Mouse (Mus musculus) liver, embryonic 12.5 days (tissue): Measurements from ENCODE around the gene Ebf3. TPM values are rescaled to one million over a fixed set of nuclear protein-coding genes. Genes with fewer than 3 reads are reported as not detected.

ENCODE experiments used
- ATAC-seq: fragments of 200-750 bp; cut with Nextera tagmentation; 2 replicates; pipeline ENCODE4 v1.8.0; 2017; ENCODE audit warnings: moderate number of reproducible peaks, mild to moderate bottlenecking, moderate library complexity
- H3K27ac ChIP-seq: fragments of 300-500 bp; sonication (generic); 2 replicates; pipeline ENCODE4 v1.5.1; 2016; ENCODE audit warnings: mild to moderate bottlenecking
- H3K27me3 ChIP-seq: fragments of 300-500 bp; sonication (generic); replicated peaks from 2 replicates; pipeline ENCODE4 v1.6.1; 2016; ENCODE audit warnings: mild to moderate bottlenecking, moderate library complexity
- H3K36me3 ChIP-seq: fragments of 300-500 bp; sonication (generic); 2 replicates; pipeline ENCODE4 v1.6.1; 2016; ENCODE audit warnings: mild to moderate bottlenecking, moderate library complexity
- H3K4me1 ChIP-seq: fragments of 300-500 bp; sonication (generic); 2 replicates; pipeline ENCODE4 v1.6.1; 2016
- H3K4me2 ChIP-seq: fragments of 300-500 bp; sonication (generic); 2 replicates; pipeline ENCODE4 v1.6.1; 2016; ENCODE audit warnings: mild to moderate bottlenecking, moderate library complexity
- H3K4me3 ChIP-seq: fragments of 300-500 bp; sonication (generic); 2 replicates; pipeline ENCODE4 v1.5.1; 2016; ENCODE audit warnings: mild to moderate bottlenecking, moderate library complexity
- H3K9ac ChIP-seq: fragments of 300-500 bp; sonication (generic); 2 replicates; pipeline ENCODE4 v1.6.1; 2016; ENCODE audit warnings: mild to moderate bottlenecking, moderate library complexity
- H3K9me3 ChIP-seq: fragments of 300-500 bp; sonication (generic); replicated peaks from 2 replicates; pipeline ENCODE4 v1.6.1; 2016; ENCODE audit warnings: mild to moderate bottlenecking, moderate library complexity
- WGBS: fragments of 180-500 bp; shearing (Covaris S2); methylation state at CpG from one replicate; pipeline ENCODE4 v1.1.7; 2016; ENCODE audit not compliant: insufficient replicate concordance; 5-methylcytosine and 5-hydroxymethylcytosine counted together
- polyA plus RNA-seq: library from polyadenylated mRNA; unstranded; fragments of >200 nt; fragmentation: Nextera tagmentation; extraction: Ambion mirVana; gene quantifications from 2 replicates; pipeline ENCODE4 v1.2.1, GENCODE M21; 2016

Ebf3 gene
- polyA plus RNA-seq, 1 experiment from 2014 or later: 0.10 TPM

DNA sequence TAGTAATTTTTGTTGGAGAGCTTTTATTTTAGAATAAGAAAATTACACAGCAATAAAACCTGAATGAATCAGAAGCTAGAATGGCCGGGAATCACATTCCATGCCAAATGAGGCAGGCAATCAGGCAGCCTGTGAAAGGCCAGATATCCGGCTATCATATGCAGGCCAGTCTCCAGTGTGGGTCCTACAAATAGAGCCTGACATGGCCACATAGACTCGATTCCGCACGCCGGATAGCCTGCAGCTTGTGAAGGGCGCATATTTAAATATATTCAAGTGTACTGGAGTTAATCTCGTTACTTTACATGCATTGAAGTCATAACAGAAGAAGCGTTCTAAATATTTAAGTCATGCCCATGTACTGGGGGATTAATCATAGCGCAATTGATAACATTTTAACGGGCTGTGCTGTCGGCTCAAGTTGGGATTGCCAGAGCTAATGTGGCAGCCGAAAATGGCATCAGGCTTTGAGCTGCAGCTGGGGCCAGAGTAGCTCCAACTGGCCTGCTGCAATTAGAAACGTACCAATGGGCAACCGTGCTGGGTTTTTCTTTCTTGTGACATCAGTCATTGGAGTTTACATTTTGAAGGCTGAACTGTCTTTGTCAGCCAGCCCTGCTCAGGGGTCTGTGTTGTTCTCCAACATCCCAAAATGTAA is 104.4 kb downstream of the Ebf3 start:
- H3K4me3 ChIP-seq: no peak overlapping the region
- peaks cover 14% of the 10 kb centered on the region; the same call in 1 of the 2 replicates for H3K27me3 ChIP-seq
- H3K36me3 ChIP-seq: no peaks in the 10 kb centered on the region
- H3K9me3 ChIP-seq: no peaks in the 10 kb centered on the region
- H3K9ac ChIP-seq: no peak overlapping the region
- no peaks in the 10 kb centered on the region for H3K4me1 ChIP-seq
- ATAC-seq: no peak
- no peak overlapping the region for H3K4me2 ChIP-seq
- WGBS: 71% methylated on average over 15 of the region's 15 CpGs
- no peak overlapping the region for H3K27ac ChIP-seq

- H3K27ac ChIP-seq: no peak overlapping the region
- 59% methylated on average over 5 of the region's 5 CpGs for WGBS
- H3K36me3 ChIP-seq: no peaks in the 10 kb centered on the region
- no peak overlapping the region for H3K4me2 ChIP-seq
- H3K9me3 ChIP-seq: no peaks in the 10 kb centered on the region
- ATAC-seq: no peak
- no peaks in the 10 kb centered on the region for H3K4me1 ChIP-seq
- no peak overlapping the region for H3K4me3 ChIP-seq
- no peak overlapping the region for H3K9ac ChIP-seq
- H3K27me3 ChIP-seq: peaks cover 14% of the 10 kb centered on the region; the same call in 1 of the 2 replicates
Measured at GRCm38 (mm10) chr7:137208556-137208955, 105.7 kb downstream of the Ebf3 start.

GRCm38 (mm10) chr7:137206770-137207285 is 107.4 kb downstream of the Ebf3 start:
- WGBS: 79% methylated on average over 21 of the region's 21 CpGs
- Histone ChIP-seq H3K4me3 (no peak overlapping the region), H3K27ac (no peak overlapping the region), H3K4me1 (no peaks in the 10 kb centered on the region), H3K27me3 (peaks cover 14% of the 10 kb centered on the region; the same call in 1 of the 2 replicates), H3K36me3 (no peaks in the 10 kb centered on the region), H3K9ac (no peak overlapping the region), H3K9me3 (no peaks in the 10 kb centered on the region), H3K4me2 (no peak overlapping the region)
- ATAC-seq: no peak

DNA sequence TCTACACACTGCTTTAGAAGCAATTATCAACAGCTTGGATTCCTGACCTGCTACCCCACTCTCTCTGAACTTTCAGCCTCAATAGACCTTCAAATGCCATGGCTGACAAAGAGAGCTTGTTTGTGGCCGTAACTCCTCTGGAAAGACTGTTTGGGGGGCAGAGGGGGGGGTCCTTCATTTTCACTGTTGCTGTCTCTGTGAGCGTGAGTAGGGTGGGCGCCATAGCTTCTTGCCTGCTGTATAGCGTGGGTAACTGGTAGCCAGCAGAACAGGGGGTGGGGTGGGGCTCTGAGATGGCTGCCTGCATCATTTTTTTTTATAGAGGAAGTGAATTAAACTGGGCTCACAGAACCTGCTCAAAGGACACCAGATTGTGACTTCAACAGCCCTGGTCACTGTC is 114.7 kb downstream of the Ebf3 start:
- peaks cover under 1% of the 10 kb centered on the region; the same call in 1 of the 2 replicates for H3K27me3 ChIP-seq
- no peak overlapping the region for H3K27ac ChIP-seq
- H3K36me3 ChIP-seq: no peaks in the 10 kb centered on the region
- H3K9me3 ChIP-seq: no peaks in the 10 kb centered on the region
- H3K4me1 ChIP-seq: no peaks in the 10 kb centered on the region
- WGBS: 62% methylated on average over 4 of the region's 4 CpGs
- H3K9ac ChIP-seq: no peak overlapping the region
- no peak overlapping the region for H3K4me3 ChIP-seq
- no peak overlapping the region for H3K4me2 ChIP-seq
- no peak for ATAC-seq

- no peaks in the 10 kb centered on the region; the same call in 1 of the 2 replicates for H3K27me3 ChIP-seq
- no peak for ATAC-seq
- H3K4me2 ChIP-seq: no peak overlapping the region
- no peak overlapping the region for H3K4me3 ChIP-seq
- H3K4me1 ChIP-seq: no peaks in the 10 kb centered on the region
- H3K36me3 ChIP-seq: no peaks in the 10 kb centered on the region
- H3K9ac ChIP-seq: no peak overlapping the region
- no peak overlapping the region for H3K27ac ChIP-seq
- WGBS: 84% methylated on average over 15 of the region's 15 CpGs
- H3K9me3 ChIP-seq: no peaks in the 10 kb centered on the region
Measured at GRCm38 (mm10) chr7:137198921-137199320, 115.3 kb downstream of the Ebf3 start.

GRCm38 (mm10) chr7:137197118-137198030 is 116.9 kb downstream of the Ebf3 start:
- 0 out of 2 replicates have a peak, but pooled peaks have one; percentile 44 for ATAC-seq
- 77% methylated on average over 23 of the region's 23 CpGs for WGBS
- no peak overlapping the region for H3K27ac ChIP-seq
- H3K27me3 ChIP-seq: no peaks in the 10 kb centered on the region; the same call in 1 of the 2 replicates
- no peak overlapping the region for H3K9ac ChIP-seq
- no peaks in the 10 kb centered on the region for H3K9me3 ChIP-seq
- no peaks in the 10 kb centered on the region for H3K36me3 ChIP-seq
- H3K4me2 ChIP-seq: no peak overlapping the region
- H3K4me1 ChIP-seq: no peaks in the 10 kb centered on the region
- H3K4me3 ChIP-seq: no peak overlapping the region

DNA sequence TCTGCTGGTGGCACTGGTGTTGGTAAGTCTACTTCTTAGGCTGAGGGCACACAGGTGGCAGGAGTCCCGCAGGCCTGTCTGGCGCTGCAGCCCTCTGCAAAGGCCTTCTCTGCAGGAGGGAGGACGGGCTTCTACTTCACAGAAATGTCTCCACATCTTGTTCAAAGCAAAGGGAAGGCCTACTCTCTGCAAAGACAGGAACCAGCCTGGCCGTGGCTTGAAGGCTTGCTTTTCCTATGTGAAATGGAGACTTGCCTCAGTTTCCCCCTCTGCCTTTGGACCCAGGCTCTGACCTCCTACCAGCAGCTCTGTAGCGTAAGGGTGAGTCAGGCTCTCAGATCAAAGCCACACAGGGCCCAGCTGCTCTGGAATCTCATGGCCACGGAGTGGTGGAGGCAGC is 117.7 kb downstream of the Ebf3 start:
- H3K36me3 ChIP-seq: no peaks in the 10 kb centered on the region
- no peak overlapping the region for H3K27ac ChIP-seq
- no peak overlapping the region for H3K9ac ChIP-seq
- no peaks in the 10 kb centered on the region for H3K9me3 ChIP-seq
- no peaks in the 10 kb centered on the region for H3K4me1 ChIP-seq
- no peak for ATAC-seq
- H3K4me3 ChIP-seq: no peak overlapping the region
- no peak overlapping the region for H3K4me2 ChIP-seq
- H3K27me3 ChIP-seq: no peaks in the 10 kb centered on the region
- WGBS: 68% methylated on average over 6 of the region's 6 CpGs

- no peak overlapping the region for H3K4me3 ChIP-seq
- no peaks in the 10 kb centered on the region for H3K27me3 ChIP-seq
- H3K4me1 ChIP-seq: no peaks in the 10 kb centered on the region
- no peak overlapping the region for H3K9ac ChIP-seq
- H3K36me3 ChIP-seq: no peaks in the 10 kb centered on the region
- 74% methylated on average over 7 of the region's 7 CpGs for whole genome bisulfite sequencing
- no peak overlapping the region for H3K27ac ChIP-seq
- ATAC-seq: no peak
- no peaks in the 10 kb centered on the region for H3K9me3 ChIP-seq
- H3K4me2 ChIP-seq: no peak overlapping the region
Measured at GRCm38 (mm10) chr7:137192776-137193278, 121.4 kb downstream of the Ebf3 start.

GRCm38 (mm10) chr7:137191889-137192288 is 122.4 kb downstream of the Ebf3 start:
- Histone ChIP-seq H3K4me3 (no peak overlapping the region), H3K9ac (no peak overlapping the region), H3K4me2 (no peak overlapping the region), H3K36me3 (no peaks in the 10 kb centered on the region), H3K9me3 (no peaks in the 10 kb centered on the region), H3K27me3 (no peaks in the 10 kb centered on the region), H3K4me1 (no peaks in the 10 kb centered on the region), H3K27ac (no peak overlapping the region)
- ATAC-seq: no peak
- 54% methylated on average over 12 of the region's 12 CpGs for WGBS

- H3K27ac ChIP-seq: no peak overlapping the region
- H3K9me3 ChIP-seq: 0 out of 2 replicates have a peak, but pooled peaks cover 6% of the 10 kb centered on the region
- no peaks in the 10 kb centered on the region for H3K4me1 ChIP-seq
- no peak for ATAC-seq
- H3K9ac ChIP-seq: no peak overlapping the region
- no peaks in the 10 kb centered on the region for H3K27me3 ChIP-seq
- WGBS: 60% methylated on average over 9 of the region's 9 CpGs
- no peak overlapping the region for H3K4me3 ChIP-seq
- no peaks in the 10 kb centered on the region for H3K36me3 ChIP-seq
- no peak overlapping the region for H3K4me2 ChIP-seq
Measured at GRCm38 (mm10) chr7:137172278-137172677, 142.0 kb downstream of the Ebf3 start.

GRCm38 (mm10) chr7:137159086-137159485 is 155.2 kb downstream of the Ebf3 start:
- Histone ChIP-seq H3K36me3 (no peaks in the 10 kb centered on the region), H3K4me3 (no peak overlapping the region), H3K4me1 (no peaks in the 10 kb centered on the region), H3K9ac (no peak overlapping the region), H3K27me3 (no peaks in the 10 kb centered on the region), H3K9me3 (no peaks in the 10 kb centered on the region), H3K27ac (no peak overlapping the region), H3K4me2 (no peak overlapping the region)
- no peak for ATAC-seq

GRCm38 (mm10) chr7:137154623-137155022 is 159.6 kb downstream of the Ebf3 start:
- H3K4me1 ChIP-seq: no peaks in the 10 kb centered on the region
- no peak overlapping the region for H3K4me2 ChIP-seq
- H3K4me3 ChIP-seq: no peak overlapping the region
- ATAC-seq: no peak
- H3K36me3 ChIP-seq: no peaks in the 10 kb centered on the region
- H3K9me3 ChIP-seq: no peaks in the 10 kb centered on the region
- no peaks in the 10 kb centered on the region for H3K27me3 ChIP-seq
- no peak overlapping the region for H3K9ac ChIP-seq
- no peak overlapping the region for H3K27ac ChIP-seq
- WGBS: 57% methylated on average over 2 of the region's 2 CpGs
